Mouse (Mus musculus) cortical plate, adult 2 months (tissue): ENCODE results near the gene Sco1. TPM values are rescaled to one million over a fixed set of nuclear protein-coding genes. Genes with fewer than 3 reads are reported as not detected.
A peak's percentile ranks its signal among the peaks of the same experiment; 100 is the strongest.
"Not testable (repeated sequence)": the region's sequence is repeated elsewhere in the genome, so short reads cannot be mapped to it uniquely, and the experiment has no call there.

Experiments
- H3K27ac ChIP-seq: fragments of 200-500 bp; 2 replicates; pipeline ENCODE4 v1.5.1; 2012; ENCODE audit warnings: low read length, control low read depth, inconsistent platforms; ENCODE audit not compliant: insufficient read depth
- H3K4me1 ChIP-seq: fragments of 200-500 bp; 2 replicates; pipeline ENCODE4 v1.6.1; 2011; ENCODE audit warnings: low read length; ENCODE audit not compliant: control insufficient read depth, insufficient read depth
- H3K4me3 ChIP-seq: fragments of 200-500 bp; 2 replicates; pipeline ENCODE4 v1.5.1; 2011; ENCODE audit warnings: mild to moderate bottlenecking, low read length, control low read depth; ENCODE audit not compliant: insufficient read depth
- CTCF ChIP-seq: fragments of 200-500 bp; IDR thresholded peaks from 2 replicates; pipeline ENCODE4 v1.5.1; 2011; ENCODE audit warnings: mild to moderate bottlenecking, control low read depth, low read length; ENCODE audit not compliant: insufficient read depth; ENCODE audit errors: extremely low read depth
- POLR2A ChIP-seq: fragments of 200-500 bp; IDR thresholded peaks from 2 replicates; pipeline ENCODE4 v1.6.1; 2011; ENCODE audit warnings: mild to moderate bottlenecking, low read length, control low read depth; ENCODE audit not compliant: insufficient read depth; ENCODE audit errors: extremely low read depth
- polyA plus RNA-seq: library from polyadenylated mRNA; depleted of rRNA; stranded (reverse); fragments of >200 nt; gene quantifications from 2 replicates; pipeline ENCODE4 v1.2.3, GENCODE M21; 2012

Gene Sco1
- polyA plus RNA-seq, 1 experiment = 6.0 TPM

DNA sequence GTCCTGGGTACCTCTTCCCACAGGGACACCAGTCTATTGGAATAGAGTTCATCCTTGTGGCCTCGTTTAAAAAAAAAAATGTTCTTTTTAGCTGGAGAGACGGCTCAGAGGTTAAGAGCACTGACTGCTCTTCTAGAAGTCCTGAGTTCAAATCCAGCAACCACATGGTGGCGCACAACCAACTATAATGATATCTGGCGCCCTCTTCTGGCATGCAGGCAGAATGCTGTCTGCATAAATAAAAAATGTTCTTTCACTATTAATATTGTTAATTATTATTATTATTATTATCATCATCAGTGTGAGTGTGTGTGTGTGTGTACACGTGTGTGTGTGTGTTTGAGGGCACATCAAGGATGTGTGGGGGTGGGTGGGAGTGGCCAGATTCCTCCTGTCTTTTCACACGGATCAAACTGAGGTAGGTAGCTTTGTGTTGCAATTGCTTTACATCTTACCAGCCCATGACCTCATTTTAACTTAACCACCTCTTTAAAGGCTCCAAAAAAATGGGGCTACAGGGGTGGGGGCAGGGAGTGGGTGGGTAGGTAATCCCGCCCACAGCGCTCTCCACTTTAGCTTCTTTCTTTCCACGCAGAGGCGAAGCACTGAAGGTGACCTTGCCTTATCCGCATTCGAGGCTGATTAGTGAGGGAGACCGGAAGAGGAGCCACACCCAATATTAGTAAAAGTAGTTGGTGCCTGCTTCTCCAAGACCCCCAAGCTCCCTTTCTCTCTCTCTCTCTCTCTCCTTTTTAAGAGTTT, 29.9 kb upstream of the Sco1 start:
- Histone ChIP-seq H3K4me3 (no peak overlapping the region), H3K4me1 (no peaks in the 10 kb centered on the region), H3K27ac (no peak overlapping the region)
- TF ChIP-seq POLR2A = no peak
- TF ChIP-seq CTCF = no peak

DNA sequence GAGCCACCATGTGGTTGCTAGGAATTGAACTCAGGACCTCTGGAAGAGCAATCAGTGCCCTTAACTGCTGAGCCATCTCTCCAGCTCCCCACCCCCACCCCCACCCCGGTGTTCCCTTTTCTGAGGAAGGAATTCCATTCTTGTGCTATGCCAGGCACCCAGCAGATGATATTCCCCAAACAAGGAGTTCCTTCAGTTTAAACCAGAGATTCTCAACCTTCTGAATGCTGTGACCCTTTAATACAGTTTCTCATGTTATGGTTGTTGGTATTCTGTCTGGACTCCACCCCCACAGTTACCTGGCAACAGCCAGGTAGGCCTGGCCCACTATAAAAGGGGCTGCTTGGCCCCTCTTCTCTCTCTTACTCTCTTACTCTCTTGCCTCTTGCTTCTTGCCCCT, 29.3 kb upstream of the Sco1 start:
- not testable (repeated sequence) for H3K4me1 ChIP-seq, H3K27ac ChIP-seq, H3K4me3 ChIP-seq

DNA sequence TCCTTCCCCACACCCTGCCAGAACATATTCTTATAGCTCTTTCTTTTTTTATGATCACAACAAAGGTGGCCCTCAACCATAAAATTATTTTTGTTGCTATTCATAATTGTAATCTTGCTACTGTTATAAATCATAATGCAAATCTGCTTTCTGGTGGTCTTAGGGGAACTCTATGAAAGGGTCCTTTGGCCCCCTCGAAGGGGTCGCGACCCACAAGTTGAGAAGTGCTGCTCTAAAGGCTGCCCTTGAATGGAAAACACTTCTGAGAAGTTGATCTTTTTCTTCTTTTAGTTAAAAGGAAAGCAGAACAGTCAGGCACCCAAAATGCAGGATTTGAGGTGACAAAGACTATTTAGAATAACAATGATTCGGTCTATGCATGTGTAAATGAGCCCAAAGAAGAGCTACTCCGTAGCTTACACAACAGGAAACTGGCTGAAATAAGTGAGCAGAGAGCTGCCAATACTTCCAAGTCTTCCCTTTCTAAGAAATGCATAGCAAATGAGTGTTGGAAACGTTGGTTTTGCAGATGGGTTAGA, 28.6 kb upstream of the Sco1 start:
- Histone ChIP-seq H3K4me1 (no peaks in the 10 kb centered on the region), H3K4me3 (no peak overlapping the region), H3K27ac (no peak overlapping the region)
- no peak for TF ChIP-seq CTCF
- TF ChIP-seq POLR2A = no peak

DNA sequence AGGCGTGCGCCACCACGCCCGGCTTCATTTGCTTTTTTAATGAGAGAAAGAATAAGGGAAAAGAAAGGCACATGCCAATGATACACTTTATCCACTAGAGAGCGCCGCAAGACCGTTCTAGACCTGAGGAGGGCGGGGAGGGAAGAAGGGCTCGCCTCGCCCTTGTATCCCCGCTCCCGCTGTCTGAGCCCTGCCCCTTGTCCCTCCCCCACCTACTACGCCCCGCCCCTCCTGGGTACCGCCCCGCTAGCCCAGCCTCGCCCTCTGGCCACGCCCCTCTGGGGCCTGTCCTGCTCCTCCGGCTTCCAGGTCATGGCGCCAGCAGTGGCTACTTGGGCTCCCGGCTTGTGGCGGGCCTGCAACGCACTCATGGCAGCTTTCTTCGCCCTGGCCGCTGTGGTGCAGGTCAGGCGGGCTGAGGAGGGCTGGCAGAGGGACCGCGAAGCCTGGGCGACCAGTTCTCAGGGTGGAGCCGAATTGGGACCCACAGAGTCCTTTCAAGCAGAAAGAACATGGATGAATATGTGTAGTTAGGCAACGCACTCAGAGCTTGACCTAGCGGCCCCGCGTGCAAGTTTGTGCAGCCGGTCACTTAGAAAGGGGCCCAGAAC, 27.5 kb upstream of the Sco1 start, which contains the start of gene Tmem220:
Gene Tmem220 (plus strand): TSS at position 288 of the 611 bp plus-strand sequence.
- no peaks in the 10 kb centered on the region for H3K4me1 ChIP-seq
- TF ChIP-seq POLR2A (no peak), CTCF (peak; percentile 82)
- peak within 1 kb of the TSS; percentile 29 for H3K4me3 ChIP-seq
- no peak within 1 kb of the TSS for H3K27ac ChIP-seq

DNA sequence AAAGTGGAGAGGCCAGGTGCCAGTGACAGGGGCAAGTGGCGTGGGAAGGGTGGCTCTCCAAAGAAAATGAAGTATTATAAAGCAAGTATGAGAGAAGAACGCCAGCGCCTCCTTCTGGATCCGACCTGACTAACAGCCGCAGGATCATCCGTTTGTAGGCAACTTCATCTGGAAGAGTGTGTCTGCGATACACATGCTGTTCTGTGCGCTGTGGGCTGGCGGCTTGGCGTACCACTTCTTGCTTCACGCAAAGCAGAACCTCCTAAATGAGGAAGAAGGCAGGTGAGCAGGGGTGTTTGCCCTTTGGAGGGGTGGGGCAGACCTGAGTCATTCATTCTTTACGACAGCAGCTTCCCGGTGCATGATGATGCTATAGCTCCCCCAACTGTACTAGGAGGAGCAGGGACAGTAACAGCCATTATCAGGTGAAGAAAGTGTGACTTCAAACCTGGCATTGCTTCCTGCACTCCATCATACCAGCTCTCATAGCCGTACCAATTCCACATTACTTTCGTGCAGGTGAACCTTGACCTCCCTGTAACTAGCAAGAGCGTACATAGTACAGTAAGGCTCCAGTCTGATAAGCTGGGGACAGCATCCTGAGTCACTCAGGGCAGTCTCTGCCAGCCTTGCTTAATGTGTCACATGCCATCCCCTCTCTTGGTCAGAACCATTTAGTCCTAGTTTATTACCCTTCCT, 21.4 kb upstream of the Sco1 start:
- H3K4me3 ChIP-seq = no peak overlapping the region
- H3K4me1 ChIP-seq = no peaks in the 10 kb centered on the region
- TF ChIP-seq POLR2A = no peak
- TF ChIP-seq CTCF = no peak
- H3K27ac ChIP-seq = no peak overlapping the region

DNA sequence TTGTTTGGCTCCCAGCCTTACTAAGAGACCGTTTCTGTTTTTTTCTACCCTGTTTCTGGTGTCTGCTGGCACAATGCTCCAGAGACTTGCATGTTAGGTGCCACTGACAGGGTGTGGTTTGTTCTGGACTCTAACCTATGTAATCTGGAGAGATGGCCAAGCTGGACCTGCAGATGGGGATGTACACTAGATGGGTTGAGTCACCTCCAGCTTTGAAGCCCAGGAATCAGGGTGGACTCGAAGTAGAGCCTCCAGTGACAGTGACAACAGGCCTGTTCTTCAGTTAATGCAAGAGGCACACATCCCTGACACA, 20.9 kb upstream of the Sco1 start:
- no peak overlapping the region for H3K4me3 ChIP-seq
- no peaks in the 10 kb centered on the region for H3K4me1 ChIP-seq
- TF ChIP-seq CTCF (no peak), POLR2A (no peak)
- H3K27ac ChIP-seq = no peak overlapping the region

DNA sequence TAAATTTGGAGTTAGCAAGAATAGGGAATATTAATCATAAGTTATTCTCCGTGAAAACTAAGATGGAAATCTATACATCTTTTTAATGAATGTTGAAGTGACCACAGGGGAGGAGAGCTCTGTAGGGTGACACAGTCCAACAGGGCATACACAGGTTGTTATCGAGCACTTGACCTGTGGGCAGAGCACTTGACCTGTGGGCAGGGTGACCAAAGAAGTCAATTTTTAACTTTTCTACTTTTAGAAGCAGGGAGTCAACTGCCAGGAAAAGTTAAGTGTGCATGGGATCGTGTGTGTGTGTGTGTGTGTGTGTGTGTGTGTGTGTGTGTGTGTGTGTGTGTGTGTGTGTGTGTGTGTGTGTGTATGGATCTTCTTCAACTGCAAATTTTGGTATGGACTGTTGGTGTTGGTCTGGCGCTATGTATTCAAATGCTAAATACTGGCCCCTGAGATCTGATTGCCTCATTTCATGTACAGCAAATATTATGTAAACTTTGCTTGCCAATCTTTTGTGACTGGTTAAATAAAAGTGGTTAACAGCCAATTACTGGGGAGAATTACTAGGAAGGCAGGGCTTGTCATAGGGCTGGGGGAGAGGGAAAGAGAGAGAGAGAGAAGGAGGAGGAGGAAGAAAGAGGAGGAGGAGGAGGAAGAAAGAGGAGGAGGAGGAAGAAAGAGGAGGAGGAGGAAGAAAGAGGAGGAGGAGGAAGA, 17.5 kb upstream of the Sco1 start:
- Histone ChIP-seq H3K4me1 (no peaks in the 10 kb centered on the region), H3K4me3 (no peak overlapping the region), H3K27ac (no peak overlapping the region)
- TF ChIP-seq POLR2A (no peak), CTCF (no peak)

DNA sequence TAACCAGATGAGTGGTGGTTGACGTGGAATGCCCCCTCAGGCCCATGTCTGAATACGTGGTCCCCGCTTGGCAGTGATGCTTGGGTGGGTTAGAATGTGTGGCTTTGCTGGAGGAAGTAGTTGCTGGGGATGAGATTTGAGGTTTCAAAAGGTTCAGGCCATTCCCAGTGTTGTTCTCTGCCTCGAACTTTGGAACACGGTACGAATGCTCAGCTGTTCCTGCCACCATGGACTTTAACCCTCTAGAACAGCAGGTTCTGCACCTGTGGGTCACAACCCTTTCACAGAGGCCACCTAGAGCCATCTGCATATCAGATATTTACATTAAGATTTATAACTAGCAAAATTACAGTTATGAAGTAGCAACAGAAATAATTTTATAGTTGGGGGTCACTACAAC, 16.2 kb upstream of the Sco1 start:
- Histone ChIP-seq H3K4me3 (no peak overlapping the region), H3K27ac (no peak overlapping the region), H3K4me1 (no peaks in the 10 kb centered on the region)
- no peak for TF ChIP-seq POLR2A
- TF ChIP-seq CTCF = no peak

DNA sequence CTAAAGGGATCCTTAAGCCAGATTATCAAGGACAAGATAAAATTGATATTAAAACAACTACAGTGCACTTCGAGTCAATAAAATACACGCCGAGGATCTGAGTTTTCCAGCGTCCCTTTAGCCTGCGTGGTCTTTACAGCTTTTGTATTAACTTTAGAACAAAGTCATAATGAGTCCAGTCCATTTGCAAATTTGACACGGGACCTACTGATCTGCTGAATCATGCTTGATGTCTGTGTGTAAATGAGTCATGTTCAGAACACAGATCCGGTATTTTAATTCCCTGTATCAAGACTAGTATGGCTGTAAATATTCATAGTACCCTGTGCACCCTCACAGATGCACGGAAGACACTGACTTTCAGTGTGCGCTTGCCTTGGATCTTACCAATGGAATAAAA, 15.6 kb upstream of the Sco1 start:
- no peak overlapping the region for H3K4me3 ChIP-seq
- no peaks in the 10 kb centered on the region for H3K4me1 ChIP-seq
- H3K27ac ChIP-seq = no peak overlapping the region
- no peak for TF ChIP-seq POLR2A
- no peak for TF ChIP-seq CTCF
